Mouse (Mus musculus) thymus, adult 2 months (tissue): Measurements from ENCODE around the gene Rock2.

Experiments
- CTCF ChIP-seq: fragments of 200-500 bp; IDR thresholded peaks from 2 replicates; pipeline ENCODE4 v1.5.1; 2012; ENCODE audit warnings: mild to moderate bottlenecking, control low read depth, low read length, moderate library complexity, borderline replicate concordance; ENCODE audit not compliant: control insufficient read depth, poor library complexity, insufficient read depth; ENCODE audit errors: extremely low read depth
- POLR2A ChIP-seq: fragments of 200-500 bp; IDR thresholded peaks from 2 replicates; pipeline ENCODE4 v1.6.1; 2012; ENCODE audit warnings: mild to moderate bottlenecking, low read length, control low read depth, moderate library complexity; ENCODE audit not compliant: control insufficient read depth, poor library complexity, insufficient read depth; ENCODE audit errors: extremely low read depth

DNA sequence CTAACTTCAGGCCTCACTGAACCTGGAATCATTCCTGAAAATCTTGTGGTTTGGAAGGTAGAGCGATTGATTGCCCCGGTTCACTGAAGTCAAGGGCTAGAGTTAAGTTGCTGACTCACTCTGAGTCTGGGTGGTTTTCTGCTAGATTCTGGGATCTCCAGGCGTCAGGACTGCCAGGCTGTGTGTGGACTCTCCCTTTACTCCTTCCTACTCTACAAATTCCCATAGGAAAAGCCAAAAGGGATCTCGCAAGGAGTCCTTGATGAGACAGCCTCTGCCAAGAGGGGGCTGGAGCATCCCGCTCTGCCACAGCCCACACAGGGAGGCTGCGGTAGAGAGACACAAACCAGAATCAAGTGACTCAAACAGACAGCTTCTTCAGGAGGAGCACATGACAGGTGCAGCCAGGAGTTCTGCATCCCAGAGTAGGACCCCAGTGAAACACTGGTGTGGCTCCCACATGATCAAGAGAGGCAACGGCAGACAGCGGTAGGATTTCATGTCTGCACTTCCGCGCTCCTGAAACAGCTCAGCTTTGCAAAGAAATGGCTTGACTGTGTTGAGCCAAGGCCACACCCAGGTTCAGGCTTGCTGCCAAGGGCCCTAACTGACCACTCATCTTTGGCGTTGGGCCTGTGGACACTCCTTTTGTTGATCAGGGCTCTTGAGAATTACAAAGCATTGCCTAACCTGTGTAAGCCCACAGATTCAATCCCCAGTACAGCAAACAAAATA lies 41.1 kb upstream of the Rock2 start:
- TF ChIP-seq POLR2A (no peak), CTCF (no peak)
